Mouse (Mus musculus) heart, postnatal 36 days (tissue): ENCODE data around the gene Dgki. TPM values are rescaled to one million over a fixed set of nuclear protein-coding genes. Genes with fewer than 3 reads are reported as not detected.

Source experiments
- DNase-seq, 2 experiments: peaks; one replicate each; pipeline ENCODE4 v3.0.0; 2021 to 2022
- intact Hi-C: fragments of 180-260 bp; cut with DNase I; formaldehyde crosslinking; loops from one replicate; pipeline ENCODE4 v1.15.1; 2025
- total RNA-seq, 2 experiments: library from RNA; stranded (reverse); gene quantifications; 2 replicates each; pipeline ENCODE4 v1.2.3; 2021

Gene Dgki
- total RNA-seq, 2 experiments from 2014 or later: 0.30 to 0.36 TPM

DNA sequence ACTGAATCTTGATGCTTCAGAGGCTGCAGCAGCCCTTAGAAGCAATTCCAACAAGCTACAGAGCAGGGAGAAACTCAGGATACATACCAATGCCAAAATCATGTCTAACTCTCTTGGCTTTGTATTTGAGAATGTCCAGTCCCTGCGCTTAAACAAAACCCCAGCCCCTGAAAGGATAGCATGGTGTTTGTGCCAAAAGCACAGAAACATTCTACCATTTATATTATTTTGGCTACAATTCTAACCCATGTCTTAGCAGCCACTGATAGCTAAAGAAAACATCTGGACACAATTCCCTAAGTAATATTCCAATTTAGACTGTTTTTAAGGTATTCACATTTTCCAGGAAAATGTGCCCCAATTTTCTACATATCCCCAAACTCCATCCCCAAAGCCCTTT is 269.0 kb downstream of the Dgki start:
- intact Hi-C loops: no loop called here
- no peak for DNase-seq

DNA sequence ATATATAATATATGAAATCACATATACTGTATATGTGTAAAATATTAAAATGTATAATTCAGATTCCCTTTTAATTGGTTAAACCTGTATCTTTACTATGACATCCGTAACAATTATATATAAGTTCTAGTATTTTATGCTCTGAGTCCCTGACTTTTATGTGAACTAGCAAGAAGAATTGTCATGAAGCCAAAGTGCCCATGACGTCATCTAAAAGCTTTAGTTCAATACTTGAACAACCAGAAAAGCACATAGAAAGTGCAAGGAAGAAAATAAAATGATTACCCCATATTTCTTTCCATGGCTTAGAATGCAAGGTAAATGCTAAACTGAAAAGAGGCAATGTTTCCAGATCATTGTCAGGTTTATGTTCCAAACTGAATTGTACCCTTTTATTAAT is 269.6 kb downstream of the Dgki start:
- no peak for DNase-seq
- intact Hi-C loops: no loop called here

- no peak for DNase-seq
- intact Hi-C loops: no loop called here
Observed at GRCm38 (mm10) chr6:37028841-37029240, 271.1 kb downstream of the Dgki start.

- DNase-seq: no peak
- intact Hi-C loops: no loop called here
Observed at GRCm38 (mm10) chr6:37028300-37028699, 271.7 kb downstream of the Dgki start.

DNA sequence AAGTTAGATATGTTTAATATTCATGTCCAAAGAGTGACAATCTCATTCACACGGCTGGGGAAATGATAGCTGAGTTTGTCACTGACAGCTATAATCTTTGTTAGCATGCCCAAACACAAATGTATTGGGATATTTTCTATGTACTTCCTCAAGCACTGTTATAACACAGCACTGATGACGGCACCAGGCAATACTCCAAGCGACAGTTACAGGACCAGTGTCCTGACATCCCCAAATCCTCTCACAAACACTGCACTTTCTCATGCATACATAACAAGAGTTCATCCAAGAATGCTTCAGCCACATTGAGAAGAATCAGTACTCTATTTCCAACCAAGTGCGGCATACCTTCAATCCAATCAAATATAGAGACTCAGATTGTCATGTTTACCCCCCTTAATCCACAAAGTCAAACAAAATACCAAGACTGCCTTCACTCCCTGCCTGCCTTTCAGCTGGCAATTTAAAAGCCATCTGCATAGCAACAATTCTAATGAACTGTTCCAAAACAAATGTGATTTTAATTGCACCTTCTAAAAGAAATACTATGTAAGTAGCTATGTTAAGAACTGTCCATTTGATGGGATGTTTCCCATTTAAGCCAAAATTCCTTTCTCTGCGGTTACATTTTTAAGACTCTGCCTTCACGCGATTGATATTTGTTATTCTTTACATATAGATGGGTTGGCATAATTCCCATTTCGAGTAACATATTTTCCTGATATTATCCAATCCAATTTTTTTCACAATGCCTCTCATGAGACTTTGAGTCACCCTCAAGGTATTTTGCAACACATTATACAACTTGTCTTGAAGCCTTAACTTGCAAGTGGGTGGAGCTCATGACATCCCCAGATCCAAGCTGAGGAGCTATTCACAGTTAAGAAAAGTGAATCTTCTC is 273.4 kb downstream of the Dgki start:
- intact Hi-C loops: no loop called here

GRCm38 (mm10) chr6:37016046-37016445 is 283.9 kb downstream of the Dgki start:
- intact Hi-C loops: no loop called here
- DNase-seq: no peak

More for the DNA sequence above, 273.4 kb downstream of the Dgki start:
- no peak for DNase-seq

- no peak for DNase-seq
- intact Hi-C loops: no loop called here
Observed at GRCm38 (mm10) chr6:37011597-37011996, 288.4 kb downstream of the Dgki start.

DNA sequence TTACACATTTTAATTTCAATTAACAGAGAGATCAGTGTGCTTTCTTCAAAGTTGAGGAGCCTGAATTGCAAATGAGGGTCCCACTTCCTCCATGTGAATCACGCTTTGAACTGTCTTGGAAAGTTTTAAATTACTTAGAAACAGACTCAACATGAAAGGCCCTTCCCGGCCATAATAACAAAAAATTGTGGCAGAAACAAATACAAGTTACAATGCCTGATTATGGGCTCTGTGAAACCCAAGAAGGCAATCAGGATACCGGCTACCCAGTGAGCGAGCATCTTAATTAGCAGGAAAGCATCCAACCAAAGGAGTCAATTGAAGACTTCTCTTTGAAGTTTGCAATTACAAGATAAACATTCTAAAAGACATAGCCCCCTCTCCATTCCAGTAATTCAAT is 292.4 kb downstream of the Dgki start:
- no peak for DNase-seq
- intact Hi-C loops: no loop called here

DNA sequence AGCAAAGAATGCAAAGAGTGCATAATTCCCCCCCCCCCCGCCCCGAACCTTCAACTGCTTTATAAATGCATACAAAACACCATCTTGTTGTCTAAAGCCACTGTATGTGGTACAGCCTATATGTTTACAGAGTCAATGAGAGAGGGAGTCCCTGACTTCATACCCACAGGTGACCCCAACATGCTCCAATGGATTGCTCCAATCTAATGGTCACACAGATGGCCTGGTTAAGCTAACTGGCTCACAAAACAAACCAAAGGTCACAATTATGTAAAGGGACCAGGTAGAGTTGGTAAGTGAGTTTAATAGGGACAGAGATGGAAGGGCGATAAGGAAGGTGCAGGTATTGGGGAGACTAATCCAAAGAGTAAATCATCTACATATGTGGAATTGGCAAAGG is 295.1 kb downstream of the Dgki start:
- DNase-seq: no peak
- intact Hi-C loops: no loop called here

- intact Hi-C loops: no loop called here
- DNase-seq: no peak
Observed at GRCm38 (mm10) chr6:37003235-37003634, 296.7 kb downstream of the Dgki start.

GRCm38 (mm10) chr6:36998942-36999341 is 301.0 kb downstream of the Dgki start:
- DNase-seq: no peak
- intact Hi-C loops: no loop called here

DNA sequence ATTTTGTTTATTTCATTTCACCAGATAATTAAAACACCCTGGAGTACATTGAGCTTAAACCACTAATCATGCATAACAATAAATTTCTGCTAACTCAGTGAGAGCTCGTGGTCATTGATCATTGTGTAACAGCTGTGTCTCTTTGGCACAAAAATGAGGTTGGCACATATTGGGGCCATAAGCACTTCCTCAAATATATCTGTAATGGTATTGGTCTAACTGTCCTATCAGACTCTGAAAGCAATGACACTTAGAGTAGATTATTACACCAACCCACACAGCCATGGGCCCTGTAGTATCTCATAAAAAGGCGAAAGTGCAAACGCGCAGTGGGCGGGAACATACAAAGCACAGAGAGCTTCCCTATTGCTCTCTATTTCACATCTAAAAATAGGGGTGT is 305.7 kb downstream of the Dgki start:
- DNase-seq: no peak
- intact Hi-C loops: no loop called here

DNA sequence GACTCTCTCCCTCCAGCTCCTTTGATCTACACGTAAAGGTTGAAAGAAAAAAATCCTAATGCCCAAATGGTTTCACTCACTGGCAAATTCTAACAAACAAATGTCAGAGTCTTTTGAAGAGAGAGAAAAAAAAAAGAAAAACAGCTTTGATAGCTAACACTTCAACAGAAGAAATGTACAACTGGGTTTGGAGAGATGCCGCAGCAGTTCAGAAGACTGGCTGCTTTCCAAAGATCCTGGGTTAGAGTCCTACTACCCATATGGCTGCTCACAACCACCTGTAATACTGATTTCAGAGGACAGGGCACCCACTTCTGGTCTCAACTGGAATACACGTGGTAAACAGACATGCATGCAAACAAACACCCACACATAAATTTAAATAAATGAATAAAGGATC is 309.8 kb downstream of the Dgki start:
- intact Hi-C loops: no loop called here
- DNase-seq: no peak

- intact Hi-C loops: no loop called here
- DNase-seq: no peak
Observed at GRCm38 (mm10) chr6:36988800-36989199, 311.2 kb downstream of the Dgki start.

GRCm38 (mm10) chr6:36981646-36982045 is 318.3 kb downstream of the Dgki start:
- no peak for DNase-seq
- intact Hi-C loops: no loop called here

- DNase-seq: no peak
- intact Hi-C loops: no loop called here
Observed at GRCm38 (mm10) chr6:36980475-36980874, 319.5 kb downstream of the Dgki start.

DNA sequence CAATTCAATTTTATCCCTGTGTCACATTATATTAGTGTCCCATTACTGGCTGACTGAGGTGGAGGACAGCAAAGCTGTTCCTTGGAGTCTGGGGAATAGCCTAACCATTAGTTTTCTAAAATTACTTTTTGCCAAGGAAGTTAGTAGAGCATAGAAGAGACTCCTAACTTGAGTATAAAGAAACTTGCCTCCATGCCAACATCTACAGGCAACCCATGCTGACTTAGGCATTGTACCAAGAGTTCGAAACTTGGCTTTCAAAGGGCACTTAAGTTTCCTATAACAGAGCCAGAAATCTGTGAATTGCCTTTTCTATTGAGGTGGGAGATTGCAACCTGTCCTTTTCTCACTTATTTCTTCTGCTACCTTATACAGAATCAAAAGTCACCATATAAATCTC is 321.8 kb downstream of the Dgki start:
- intact Hi-C loops: no loop called here

GRCm38 (mm10) chr6:36973096-36973495 is 326.9 kb downstream of the Dgki start:
- DNase-seq: no peak
- intact Hi-C loops: no loop called here

More for the DNA sequence above, 321.8 kb downstream of the Dgki start:
- no peak for DNase-seq

GRCm38 (mm10) chr6:36972494-36972893 is 327.5 kb downstream of the Dgki start:
- intact Hi-C loops: no loop called here
- DNase-seq: no peak

DNA sequence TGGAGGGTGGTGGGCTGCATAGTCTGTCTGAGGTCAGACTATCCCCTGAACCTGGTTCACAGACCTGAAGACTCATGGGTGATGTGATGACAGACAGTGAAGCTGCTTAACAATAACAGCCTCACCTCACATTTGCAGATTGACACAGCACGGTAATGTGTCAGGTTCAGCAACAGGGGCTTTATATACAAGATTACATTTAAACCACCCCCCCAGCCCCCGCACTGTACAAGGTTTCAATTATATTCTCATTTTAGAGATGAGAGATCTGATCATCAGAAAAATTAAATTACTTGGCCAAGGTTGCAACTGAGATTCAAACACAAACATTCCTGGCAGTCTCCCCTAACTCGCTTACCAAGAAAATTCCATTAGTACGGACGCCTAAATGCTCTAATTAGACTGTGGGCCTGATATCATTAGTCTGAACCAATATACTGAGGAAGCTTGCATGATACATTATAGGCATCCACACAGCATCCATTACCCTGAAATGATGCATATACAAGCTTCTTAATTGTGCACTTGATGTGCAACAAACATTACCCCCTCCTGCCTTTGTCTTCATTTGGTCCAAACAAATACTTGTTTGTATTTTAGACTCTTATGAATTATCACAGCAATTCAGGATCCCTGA is 330.6 kb downstream of the Dgki start:
- intact Hi-C loops: no loop called here
- no peak for DNase-seq

- intact Hi-C loops: no loop called here
- no peak for DNase-seq
Observed at GRCm38 (mm10) chr6:36960658-36961057, 339.3 kb downstream of the Dgki start.

- no peak for DNase-seq
- intact Hi-C loops: no loop called here
Observed at GRCm38 (mm10) chr6:36955293-36955692, 344.7 kb downstream of the Dgki start.
